Mouse (Mus musculus): Measurements from ENCODE around the gene Gpr119. TPM values are rescaled to one million over a fixed set of nuclear protein-coding genes. Genes with fewer than 3 reads are reported as not detected.

Gene Gpr119
- polyA plus RNA-seq (2014; fragmentation: Nextera tagmentation; extraction: Ambion mirVana), result not detected in 2 replicates

DNA sequence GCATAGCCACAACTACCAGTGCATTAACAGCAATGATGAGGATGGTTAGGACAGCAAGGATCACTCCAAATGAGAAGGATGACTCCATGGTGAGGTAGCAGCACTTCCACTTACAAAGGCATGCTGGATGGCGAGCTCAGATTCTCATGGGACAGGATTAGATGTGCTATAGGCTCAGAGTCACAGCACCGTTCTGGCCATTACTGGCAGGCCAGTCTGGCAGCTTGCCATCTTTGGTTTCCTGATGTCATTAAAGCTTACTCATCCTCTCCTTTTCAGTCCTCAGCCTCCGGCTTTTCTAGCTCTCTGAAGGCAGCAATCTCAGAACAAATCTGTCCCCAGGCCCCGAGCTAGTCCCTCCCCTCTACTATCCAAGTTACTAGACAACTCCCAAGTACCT, at the start of gene Gpr119:
Gpr119 (minus strand) TSS at position 308 of the 400 bp plus-strand sequence.
- DNase-seq (ENCODE audit: low spot score) (no peak), ATAC-seq (ENCODE audit: insufficient number of reproducible peaks, low FRiP score, low TSS enrichment, low read depth) (no peak)
- H3K9me3 ChIP-seq (ENCODE audit: control insufficient read depth, low read length), result no peaks in the 10 kb centered on the region
- no peak within 1 kb of the TSS for H3K4me2 ChIP-seq (ENCODE audit: low read depth, severe bottlenecking)
- H3K27me3 ChIP-seq (ENCODE audit: control insufficient read depth, insufficient read depth, low read length), result no peaks in the 10 kb centered on the region
- H3K36me3 ChIP-seq (ENCODE audit: control insufficient read depth, insufficient read depth, low read length), result no peaks in the 10 kb centered on the region
- H3K9ac ChIP-seq (ENCODE audit: low read length), result no peak within 1 kb of the TSS
- 75% methylated on average over 4 of the region's 4 CpGs for WGBS
- H3K4me3 ChIP-seq (ENCODE audit: low read depth, low read length), result no peak within 1 kb of the TSS
- H3K27ac ChIP-seq (replicated peaks; ENCODE audit: low read depth, low read length), result no peak within 1 kb of the TSS
- no peaks in the 10 kb centered on the region for H3K4me1 ChIP-seq (ENCODE audit: control insufficient read depth, insufficient read depth, low read length)

DNA sequence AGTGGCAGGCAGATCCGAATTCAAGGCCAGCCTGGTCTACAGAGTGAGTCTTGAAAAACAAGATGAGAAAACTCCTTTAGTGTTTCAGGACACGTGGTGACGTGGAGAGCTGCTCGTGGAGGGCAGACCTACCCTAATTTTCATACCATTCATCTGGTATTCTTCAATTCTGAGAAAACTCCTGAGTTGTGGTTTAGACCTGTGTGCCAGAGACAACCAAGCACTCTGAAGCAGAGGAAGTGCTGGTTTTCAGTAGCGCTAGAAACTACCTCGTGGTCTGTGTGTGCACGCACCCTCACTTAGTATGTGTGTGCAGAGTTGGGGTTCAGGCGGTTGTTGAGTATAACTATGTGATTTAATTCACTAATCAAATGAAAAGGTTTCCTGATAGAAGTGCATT, 38.6 kb upstream of the Gpr119 start:
- Histone ChIP-seq H3K4me1 (ENCODE audit: control insufficient read depth, insufficient read depth, low read length) (no peaks in the 10 kb centered on the region), H3K36me3 (ENCODE audit: control insufficient read depth, insufficient read depth, low read length) (no peaks in the 10 kb centered on the region), H3K9ac (ENCODE audit: low read length) (no peak overlapping the region), H3K9me3 (ENCODE audit: control insufficient read depth, low read length) (no peaks in the 10 kb centered on the region), H3K27ac (replicated peaks; ENCODE audit: low read depth, low read length) (no peak overlapping the region), H3K4me3 (ENCODE audit: low read depth, low read length) (no peak overlapping the region), H3K27me3 (ENCODE audit: control insufficient read depth, insufficient read depth, low read length) (no peaks in the 10 kb centered on the region), H3K4me2 (ENCODE audit: low read depth, severe bottlenecking) (no peak overlapping the region)
- ATAC-seq (ENCODE audit: insufficient number of reproducible peaks, low FRiP score, low TSS enrichment, low read depth) (no peak), DNase-seq (ENCODE audit: low spot score) (no peak)
- WGBS, result 89% methylated on average over 8 of the region's 8 CpGs

DNA sequence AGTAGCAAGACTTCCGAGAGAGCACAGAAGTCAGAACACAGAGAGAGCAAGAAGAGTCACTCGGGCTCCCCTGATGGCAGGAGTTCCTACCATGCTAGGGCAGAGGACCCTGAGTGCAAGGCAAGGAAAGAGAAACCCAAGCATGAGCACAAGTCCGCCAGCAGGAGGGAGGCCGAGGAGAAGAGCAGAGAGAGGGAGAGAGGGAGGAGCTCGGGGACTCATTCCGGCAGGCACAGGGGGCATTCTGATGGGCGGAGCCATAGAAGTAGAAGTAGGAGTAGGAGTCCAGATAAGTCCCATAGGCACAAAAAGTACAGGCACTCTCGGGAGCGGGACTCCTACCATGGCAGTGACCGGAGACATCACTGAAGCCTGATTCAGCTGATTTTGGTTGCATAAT, 35.4 kb upstream of the Gpr119 start:
- 95% methylated on average over 10 of the region's 10 CpGs for WGBS
- DNase-seq (ENCODE audit: low spot score) (no peak), ATAC-seq (ENCODE audit: insufficient number of reproducible peaks, low FRiP score, low TSS enrichment, low read depth) (no peak)
- H3K4me1 ChIP-seq (ENCODE audit: control insufficient read depth, insufficient read depth, low read length), result no peaks in the 10 kb centered on the region
- no peak overlapping the region for H3K9ac ChIP-seq (ENCODE audit: low read length)
- no peaks in the 10 kb centered on the region for H3K9me3 ChIP-seq (ENCODE audit: control insufficient read depth, low read length)
- H3K27me3 ChIP-seq (ENCODE audit: control insufficient read depth, insufficient read depth, low read length), result no peaks in the 10 kb centered on the region
- H3K4me3 ChIP-seq (ENCODE audit: low read depth, low read length), result no peak overlapping the region
- no peak overlapping the region for H3K4me2 ChIP-seq (ENCODE audit: low read depth, severe bottlenecking)
- H3K36me3 ChIP-seq (ENCODE audit: control insufficient read depth, insufficient read depth, low read length), result no peaks in the 10 kb centered on the region
- H3K27ac ChIP-seq (replicated peaks; ENCODE audit: low read depth, low read length), result no peak overlapping the region

DNA sequence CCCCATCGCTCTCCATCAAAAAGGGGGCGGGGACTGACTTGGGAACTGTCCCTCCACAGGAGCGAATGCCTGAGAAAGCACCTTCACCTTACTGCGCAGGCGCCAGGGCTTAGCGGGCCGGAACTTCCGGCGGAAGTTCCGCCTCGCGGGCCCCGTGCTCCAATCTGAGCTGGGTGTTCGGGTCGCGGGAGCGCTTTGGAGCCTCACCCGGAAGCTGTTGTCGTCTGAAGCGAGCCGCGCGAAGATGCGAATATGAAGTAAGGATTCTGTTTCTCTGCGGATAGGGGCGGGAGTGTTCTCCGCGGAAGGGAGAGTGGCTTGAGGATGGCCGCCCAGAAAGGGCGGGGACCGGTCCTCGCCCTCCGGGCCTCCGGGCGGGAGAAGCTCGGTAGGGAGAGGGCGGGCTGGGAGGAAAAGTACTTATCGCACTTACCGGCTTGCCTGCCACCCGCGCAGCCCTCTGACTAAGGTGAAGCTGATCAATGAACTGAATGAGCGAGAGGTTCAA, 20.6 kb upstream of the Gpr119 start, which contains the start of gene Rbmx2:
Rbmx2 (plus strand) TSS at position 141 of the 508 bp plus-strand sequence.
- ATAC-seq (ENCODE audit: insufficient number of reproducible peaks, low FRiP score, low TSS enrichment, low read depth), result peak; percentile 91
- no peaks in the 10 kb centered on the region for H3K27me3 ChIP-seq (ENCODE audit: control insufficient read depth, insufficient read depth, low read length)
- no peak within 1 kb of the TSS for H3K27ac ChIP-seq (replicated peaks; ENCODE audit: low read depth, low read length)

DNA sequence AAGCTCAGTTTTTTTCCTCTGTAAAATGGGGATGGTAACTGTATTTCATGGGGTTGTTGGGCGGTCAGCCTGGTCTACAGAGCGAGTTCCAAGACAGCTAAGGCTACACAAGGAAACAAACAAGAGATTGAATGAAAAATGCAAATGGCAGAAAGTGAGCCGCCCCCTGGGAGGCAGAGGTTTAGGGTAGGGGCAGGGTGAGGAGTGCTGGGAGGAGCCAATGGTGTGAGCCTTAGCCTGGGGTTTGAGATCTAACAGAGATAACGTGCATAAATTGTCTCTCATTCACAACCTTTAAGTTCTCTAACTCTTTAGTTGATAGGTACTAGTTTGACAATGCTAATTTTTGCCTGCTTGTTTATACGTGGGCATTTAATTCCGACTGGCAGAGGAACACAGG, 20.2 kb upstream of the Gpr119 start:
- no peak overlapping the region for H3K27ac ChIP-seq (replicated peaks; ENCODE audit: low read depth, low read length)
- DNase-seq (ENCODE audit: low spot score), result peak; percentile 31
- H3K9me3 ChIP-seq (ENCODE audit: control insufficient read depth, low read length), result no peaks in the 10 kb centered on the region
- 17% methylated on average over 6 of the region's 6 CpGs for WGBS
- H3K27me3 ChIP-seq (ENCODE audit: control insufficient read depth, insufficient read depth, low read length), result no peaks in the 10 kb centered on the region
- peak overlapping the region; percentile 60 for H3K4me3 ChIP-seq (ENCODE audit: low read depth, low read length)
- peaks cover 2% of the 10 kb centered on the region; the same call in 1 of the 2 replicates for H3K36me3 ChIP-seq (ENCODE audit: control insufficient read depth, insufficient read depth, low read length)
- peak; percentile 88 for ATAC-seq (ENCODE audit: insufficient number of reproducible peaks, low FRiP score, low TSS enrichment, low read depth)
- H3K4me2 ChIP-seq (ENCODE audit: low read depth, severe bottlenecking), result peak overlapping the region; percentile 24; the same call in 1 of the 2 replicates
- no peaks in the 10 kb centered on the region for H3K4me1 ChIP-seq (ENCODE audit: control insufficient read depth, insufficient read depth, low read length)
- no peak overlapping the region for H3K9ac ChIP-seq (ENCODE audit: low read length)

More for the DNA sequence above, 20.6 kb upstream of the Gpr119 start, which contains the start of gene Rbmx2:
- H3K9me3 ChIP-seq (ENCODE audit: control insufficient read depth, low read length), result no peaks in the 10 kb centered on the region
- H3K9ac ChIP-seq (ENCODE audit: low read length), result peak within 1 kb of the TSS; percentile 53
- H3K4me1 ChIP-seq (ENCODE audit: control insufficient read depth, insufficient read depth, low read length), result no peaks in the 10 kb centered on the region
- peaks cover 2% of the 10 kb centered on the region; the same call in 1 of the 2 replicates for H3K36me3 ChIP-seq (ENCODE audit: control insufficient read depth, insufficient read depth, low read length)
- peak within 1 kb of the TSS; percentile 60 for H3K4me3 ChIP-seq (ENCODE audit: low read depth, low read length)
- DNase-seq (ENCODE audit: low spot score), result peak; percentile 86
- 13% methylated on average over 42 of the region's 42 CpGs for WGBS
- peak within 1 kb of the TSS; percentile 39 for H3K4me2 ChIP-seq (ENCODE audit: low read depth, severe bottlenecking)

DNA sequence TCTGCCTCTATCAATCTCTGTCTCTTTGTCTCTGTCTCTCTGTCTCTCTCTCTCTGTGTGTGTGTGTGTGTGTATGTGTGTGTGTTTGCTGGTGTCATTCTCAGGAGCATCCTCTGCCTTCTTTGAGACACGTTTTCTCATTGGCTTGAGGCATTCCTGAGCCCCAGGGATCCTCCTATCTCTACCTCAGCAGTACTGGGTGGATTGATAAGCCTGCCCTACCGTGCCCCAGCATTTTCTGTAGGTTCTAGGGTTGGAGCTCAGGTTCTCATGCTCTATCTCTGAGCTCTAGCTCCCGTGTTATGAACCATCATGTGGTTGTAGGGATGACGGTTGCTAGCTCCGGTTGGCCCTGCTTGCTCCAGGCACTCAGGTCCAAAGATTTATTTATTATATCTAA, 9.6 kb upstream of the Gpr119 start:
- Histone ChIP-seq H3K27ac (replicated peaks; ENCODE audit: low read depth, low read length) (no peak overlapping the region), H3K9me3 (ENCODE audit: control insufficient read depth, low read length) (no peaks in the 10 kb centered on the region), H3K4me2 (ENCODE audit: low read depth, severe bottlenecking) (no peak overlapping the region), H3K4me1 (ENCODE audit: control insufficient read depth, insufficient read depth, low read length) (no peaks in the 10 kb centered on the region), H3K27me3 (ENCODE audit: control insufficient read depth, insufficient read depth, low read length) (no peaks in the 10 kb centered on the region), H3K4me3 (ENCODE audit: low read depth, low read length) (no peak overlapping the region), H3K36me3 (ENCODE audit: control insufficient read depth, insufficient read depth, low read length) (no peaks in the 10 kb centered on the region), H3K9ac (ENCODE audit: low read length) (no peak overlapping the region)
- ATAC-seq (ENCODE audit: insufficient number of reproducible peaks, low FRiP score, low TSS enrichment, low read depth), result no peak
- no peak for DNase-seq (ENCODE audit: low spot score)
- 77% methylated on average over 5 of the region's 5 CpGs for WGBS

DNA sequence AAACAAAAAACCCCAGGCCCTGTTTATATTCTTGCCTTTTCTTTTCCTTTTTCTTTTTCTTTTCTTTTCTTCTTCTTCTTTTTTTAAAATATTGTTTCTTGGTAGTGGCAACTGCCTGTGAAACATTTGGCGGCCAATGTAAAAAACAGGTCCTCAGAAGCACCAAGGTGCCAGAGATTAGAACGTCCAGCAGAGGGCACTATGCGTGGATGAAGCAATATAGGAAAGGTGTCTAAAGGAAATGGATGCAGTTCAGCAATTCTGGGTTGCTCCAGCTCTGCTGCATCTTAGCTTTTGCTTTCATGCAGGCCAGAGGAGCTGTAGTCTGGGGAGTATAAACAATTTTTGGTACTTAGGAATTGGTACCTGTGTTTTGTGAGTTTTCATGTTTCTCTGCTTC, 9.2 kb upstream of the Gpr119 start:
- Histone ChIP-seq H3K27ac (replicated peaks; ENCODE audit: low read depth, low read length) (no peak overlapping the region), H3K9ac (ENCODE audit: low read length) (no peak overlapping the region), H3K4me1 (ENCODE audit: control insufficient read depth, insufficient read depth, low read length) (no peaks in the 10 kb centered on the region), H3K4me3 (ENCODE audit: low read depth, low read length) (no peak overlapping the region), H3K27me3 (ENCODE audit: control insufficient read depth, insufficient read depth, low read length) (no peaks in the 10 kb centered on the region), H3K36me3 (ENCODE audit: control insufficient read depth, insufficient read depth, low read length) (no peaks in the 10 kb centered on the region), H3K4me2 (ENCODE audit: low read depth, severe bottlenecking) (no peak overlapping the region), H3K9me3 (ENCODE audit: control insufficient read depth, low read length) (no peaks in the 10 kb centered on the region)
- WGBS, result 17% methylated on average over 3 of the region's 3 CpGs
- DNase-seq (ENCODE audit: low spot score) (peak; percentile 53), ATAC-seq (ENCODE audit: insufficient number of reproducible peaks, low FRiP score, low TSS enrichment, low read depth) (no peak)

DNA sequence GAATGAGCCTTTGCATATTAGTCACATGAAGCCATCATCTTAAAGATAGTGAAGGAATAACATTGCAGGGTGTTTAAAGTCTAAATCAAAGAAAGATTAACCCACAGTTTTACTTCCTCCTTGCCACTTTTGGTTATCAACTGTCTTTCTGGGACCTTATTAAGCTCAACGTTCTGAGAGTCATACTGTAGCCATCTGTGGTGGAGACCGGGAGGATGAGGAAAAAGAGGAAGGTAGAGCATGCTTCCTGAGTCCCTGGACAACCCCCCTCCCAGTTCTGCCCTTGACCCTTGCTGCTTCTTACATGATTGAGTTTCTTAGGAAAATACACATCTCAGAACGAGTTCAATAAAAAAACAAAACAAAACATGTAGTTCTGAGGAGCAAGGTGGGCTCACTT, 2.6 kb downstream of the Gpr119 start:
- 68% methylated on average over 3 of the region's 3 CpGs for WGBS
- H3K27me3 ChIP-seq (ENCODE audit: control insufficient read depth, insufficient read depth, low read length), result no peaks in the 10 kb centered on the region
- H3K27ac ChIP-seq (replicated peaks; ENCODE audit: low read depth, low read length), result no peak overlapping the region
- no peaks in the 10 kb centered on the region for H3K9me3 ChIP-seq (ENCODE audit: control insufficient read depth, low read length)
- no peak overlapping the region for H3K9ac ChIP-seq (ENCODE audit: low read length)
- DNase-seq (ENCODE audit: low spot score) (no peak), ATAC-seq (ENCODE audit: insufficient number of reproducible peaks, low FRiP score, low TSS enrichment, low read depth) (no peak)
- no peaks in the 10 kb centered on the region for H3K36me3 ChIP-seq (ENCODE audit: control insufficient read depth, insufficient read depth, low read length)
- no peak overlapping the region for H3K4me2 ChIP-seq (ENCODE audit: low read depth, severe bottlenecking)
- H3K4me3 ChIP-seq (ENCODE audit: low read depth, low read length), result no peak overlapping the region
- no peaks in the 10 kb centered on the region for H3K4me1 ChIP-seq (ENCODE audit: control insufficient read depth, insufficient read depth, low read length)

DNA sequence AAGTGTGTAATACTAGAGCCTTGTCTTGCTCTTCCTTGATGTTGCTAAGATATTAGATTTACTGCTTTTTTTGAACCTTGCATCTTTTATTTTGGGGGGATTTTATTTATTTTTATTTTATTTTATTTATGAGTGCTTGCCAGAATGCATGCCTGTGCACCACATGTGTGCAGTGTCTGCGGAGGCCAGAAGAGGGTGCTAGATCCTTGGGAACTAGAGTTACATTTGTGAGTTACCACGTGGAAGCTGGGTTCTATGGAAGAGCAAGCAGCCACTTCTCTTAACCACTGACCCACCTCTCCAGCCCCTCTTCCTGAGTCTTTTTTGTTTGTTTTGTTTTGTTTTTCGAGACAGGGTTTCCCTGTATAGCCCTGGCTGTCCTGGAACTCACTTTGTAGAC, 4.7 kb downstream of the Gpr119 start:
- 64% methylated on average over 3 of the region's 3 CpGs for WGBS
- no peak for ATAC-seq (ENCODE audit: insufficient number of reproducible peaks, low FRiP score, low TSS enrichment, low read depth)
- DNase-seq (ENCODE audit: low spot score), result peak; percentile 22
- Histone ChIP-seq H3K9ac (ENCODE audit: low read length) (no peak overlapping the region), H3K9me3 (ENCODE audit: control insufficient read depth, low read length) (no peaks in the 10 kb centered on the region), H3K4me3 (ENCODE audit: low read depth, low read length) (no peak overlapping the region), H3K27me3 (ENCODE audit: control insufficient read depth, insufficient read depth, low read length) (no peaks in the 10 kb centered on the region), H3K27ac (replicated peaks; ENCODE audit: low read depth, low read length) (no peak overlapping the region), H3K4me1 (ENCODE audit: control insufficient read depth, insufficient read depth, low read length) (no peaks in the 10 kb centered on the region), H3K4me2 (ENCODE audit: low read depth, severe bottlenecking) (no peak overlapping the region), H3K36me3 (ENCODE audit: control insufficient read depth, insufficient read depth, low read length) (no peaks in the 10 kb centered on the region)
